Mouse (Mus musculus) megakaryocyte-erythroid progenitor cell, adult 5-6 weeks (primary cell): ENCODE results near the gene Mib2. TPM values are rescaled to one million over a fixed set of nuclear protein-coding genes. Genes with fewer than 3 reads are reported as not detected.

Experiments
- ATAC-seq: replicated peaks from 2 replicates; pipeline ENCODE4 v1.8.0; 2016; ENCODE audit warnings: mild to moderate bottlenecking, inconsistent platforms; ENCODE audit not compliant: severe bottlenecking, poor library complexity, low FRiP score, low TSS enrichment
- total RNA-seq, 2 experiments: library from RNA; stranded (forward) in 1 of 2; stranded (reverse) in 1 of 2; fragments of 200-1000, 215-1000 nt in 1 of 2; fragments of >200 nt in 1 of 2; fragmentation: Nextera tagmentation in 1 of 2; gene quantifications; 2 replicates each; pipeline ENCODE4 v1.2.3; 2014 to 2017

Mib2 gene
- total RNA-seq, 2 experiments from 2014 or later, result 12.9 to 13.3 TPM

GRCm38 (mm10) chr4:155635766-155636499 is 33.1 kb downstream of the Mib2 start:
- ATAC-seq, result no peak

- no peak for ATAC-seq
Measured at GRCm38 (mm10) chr4:155630267-155630666, 38.7 kb downstream of the Mib2 start.

- ATAC-seq, result peak; percentile 99
Measured at GRCm38 (mm10) chr4:155624338-155625291, 44.4 kb downstream of the Mib2 start, which contains the start of gene Cdk11b. Gene Cdk11b, plus strand, starts transcription at chr4:155624854.

GRCm38 (mm10) chr4:155618321-155618720 is 50.7 kb downstream of the Mib2 start:
- peak; percentile 87 for ATAC-seq

- ATAC-seq, result no peak
Measured at GRCm38 (mm10) chr4:155613264-155613663, 55.7 kb downstream of the Mib2 start.

GRCm38 (mm10) chr4:155611860-155612259 is 57.1 kb downstream of the Mib2 start:
- no peak for ATAC-seq

GRCm38 (mm10) chr4:155606825-155607224 is 62.2 kb downstream of the Mib2 start:
- ATAC-seq, result no peak

GRCm38 (mm10) chr4:155605132-155605531 is 63.9 kb downstream of the Mib2 start:
- no peak for ATAC-seq

Other genes with a start within 250 kb of the Mib2 start
- not detected in 2 replicates for gene Tmem52, start 200.1 kb downstream of the Mib2 start, total RNA-seq (2014; fragmentation: Nextera tagmentation)
- gene Tmem52, start 200.1 kb downstream of the Mib2 start, total RNA-seq (2017), result not detected in 2 replicates
- gene Gnb1, start 177.8 kb downstream of the Mib2 start, total RNA-seq (2014; fragmentation: Nextera tagmentation), result 219 and 229 TPM in 2 replicates
- gene Gnb1, start 177.8 kb downstream of the Mib2 start, total RNA-seq (2017), result 109 and 158 TPM in 2 replicates
- gene Nadk, start 106.8 kb downstream of the Mib2 start, total RNA-seq (2014; fragmentation: Nextera tagmentation), result 76.3 and 86.5 TPM in 2 replicates
- gene Nadk, start 106.8 kb downstream of the Mib2 start, total RNA-seq (2017), result 49.9 and 65.2 TPM in 2 replicates
- 45.1 and 60.2 TPM in 2 replicates for gene Slc35e2, start 67.8 kb downstream of the Mib2 start, total RNA-seq (2014; fragmentation: Nextera tagmentation)
- gene Slc35e2, start 67.8 kb downstream of the Mib2 start, total RNA-seq (2017), result 30.4 and 31.1 TPM in 2 replicates
- 60.7 and 74.1 TPM in 2 replicates for gene Cdk11b, start 44.3 kb downstream of the Mib2 start, total RNA-seq (2014; fragmentation: Nextera tagmentation)
- 44.7 and 67.9 TPM in 2 replicates for gene Cdk11b, start 44.3 kb downstream of the Mib2 start, total RNA-seq (2017)
- not detected in 2 replicates for gene Gm10563, start 23.8 kb downstream of the Mib2 start, total RNA-seq (2014; fragmentation: Nextera tagmentation)
- gene Gm10563, start 23.8 kb downstream of the Mib2 start, total RNA-seq (2017), result not detected in 2 replicates
- gene Mmp23, start 15.8 kb downstream of the Mib2 start, total RNA-seq (2014; fragmentation: Nextera tagmentation), result not detected in 2 replicates
- gene Mmp23, start 15.8 kb downstream of the Mib2 start, total RNA-seq (2017), result not detected in 2 replicates
- gene Fndc10, start 25.1 kb upstream of the Mib2 start, total RNA-seq (2014; fragmentation: Nextera tagmentation), result 1.1 and 2.8 TPM in 2 replicates
- 0.33 and 0.88 TPM in 2 replicates for gene Fndc10, start 25.1 kb upstream of the Mib2 start, total RNA-seq (2017)
- gene Ssu72, start 35.6 kb upstream of the Mib2 start, total RNA-seq (2014; fragmentation: Nextera tagmentation), result 83.5 and 90.2 TPM in 2 replicates
- gene Ssu72, start 35.6 kb upstream of the Mib2 start, total RNA-seq (2017), result 75.3 and 94.1 TPM in 2 replicates
- gene Tmem240, start 65.6 kb upstream of the Mib2 start, total RNA-seq (2014; fragmentation: Nextera tagmentation), result 0.17 and 0.20 TPM in 2 replicates
- gene Tmem240, start 65.6 kb upstream of the Mib2 start, total RNA-seq (2017), result under 0.01 and 0.65 TPM in 2 replicates
- gene Atad3a, start 91.9 kb upstream of the Mib2 start, total RNA-seq (2014; fragmentation: Nextera tagmentation), result 123 and 206 TPM in 2 replicates
- 95.3 and 123 TPM in 2 replicates for gene Atad3a, start 91.9 kb upstream of the Mib2 start, total RNA-seq (2017)
- not detected in 2 replicates for gene Vwa1, start 105.5 kb upstream of the Mib2 start, total RNA-seq (2014; fragmentation: Nextera tagmentation)
- gene Vwa1, start 105.5 kb upstream of the Mib2 start, total RNA-seq (2017), result 0.08 and 0.19 TPM in 2 replicates
- not detected in 2 replicates for gene Tmem88b, start 116.7 kb upstream of the Mib2 start, total RNA-seq (2014; fragmentation: Nextera tagmentation)
- 0.09 TPM in 1 of 2 replicates, not detected in the other for gene Tmem88b, start 116.7 kb upstream of the Mib2 start, total RNA-seq (2017)
- gene Ankrd65, start 121.2 kb upstream of the Mib2 start, total RNA-seq (2014; fragmentation: Nextera tagmentation), result not detected in 2 replicates
- gene Ankrd65, start 121.2 kb upstream of the Mib2 start, total RNA-seq (2017), result not detected in 2 replicates
- gene Mrpl20, start 133.7 kb upstream of the Mib2 start, total RNA-seq (2014; fragmentation: Nextera tagmentation), result 189 and 239 TPM in 2 replicates
- gene Mrpl20, start 133.7 kb upstream of the Mib2 start, total RNA-seq (2017), result 78.5 and 90.1 TPM in 2 replicates
- 108 and 141 TPM in 2 replicates for gene Ccnl2, start 143.3 kb upstream of the Mib2 start, total RNA-seq (2014; fragmentation: Nextera tagmentation)
- gene Ccnl2, start 143.3 kb upstream of the Mib2 start, total RNA-seq (2017), result 86.9 and 94.2 TPM in 2 replicates
- gene Aurkaip1, start 162.1 kb upstream of the Mib2 start, total RNA-seq (2014; fragmentation: Nextera tagmentation), result 108 and 182 TPM in 2 replicates
- gene Aurkaip1, start 162.1 kb upstream of the Mib2 start, total RNA-seq (2017), result 127 and 137 TPM in 2 replicates
- gene Mxra8, start 170.5 kb upstream of the Mib2 start, total RNA-seq (2014; fragmentation: Nextera tagmentation), result not detected in 2 replicates
- gene Mxra8, start 170.5 kb upstream of the Mib2 start, total RNA-seq (2017), result not detected in 2 replicates
- 24.2 and 49.5 TPM in 2 replicates for gene Dvl1, start 178.2 kb upstream of the Mib2 start, total RNA-seq (2014; fragmentation: Nextera tagmentation)
- gene Dvl1, start 178.2 kb upstream of the Mib2 start, total RNA-seq (2017), result 11.1 and 16.2 TPM in 2 replicates
- gene Tas1r3, start 194.2 kb upstream of the Mib2 start, total RNA-seq (2014; fragmentation: Nextera tagmentation), result 1.2 TPM in 1 of 2 replicates, not detected in the other
- 0.19 TPM in 1 of 2 replicates, not detected in the other for gene Tas1r3, start 194.2 kb upstream of the Mib2 start, total RNA-seq (2017)
- gene Cptp, start 200.2 kb upstream of the Mib2 start, total RNA-seq (2014; fragmentation: Nextera tagmentation), result 8.2 and 13.3 TPM in 2 replicates
- gene Cptp, start 200.2 kb upstream of the Mib2 start, total RNA-seq (2017), result 6.4 and 8.2 TPM in 2 replicates
- gene Ints11, start 200.3 kb upstream of the Mib2 start, total RNA-seq (2014; fragmentation: Nextera tagmentation), result 49.7 and 65.3 TPM in 2 replicates
- gene Ints11, start 200.3 kb upstream of the Mib2 start, total RNA-seq (2017), result 31.3 and 34.2 TPM in 2 replicates
- 24.6 and 44.0 TPM in 2 replicates for gene Pusl1, start 222.6 kb upstream of the Mib2 start, total RNA-seq (2014; fragmentation: Nextera tagmentation)
- 32.7 and 40.2 TPM in 2 replicates for gene Pusl1, start 222.6 kb upstream of the Mib2 start, total RNA-seq (2017)
- 25.4 and 27.8 TPM in 2 replicates for gene Acap3, start 222.6 kb upstream of the Mib2 start, total RNA-seq (2014; fragmentation: Nextera tagmentation)
- 9.0 and 23.4 TPM in 2 replicates for gene Acap3, start 222.6 kb upstream of the Mib2 start, total RNA-seq (2017)